22 mouse cellular contexts compared by ENCODE assay signal in genomic region chr15:99484745-99485144, GRCm38 (mm10). TPM values are rescaled to one million over a fixed set of nuclear protein-coding genes. Genes with fewer than 3 reads are reported as not detected.
DNase-seq lines count a peak whose midpoint lies in the region; ATAC-seq lines count a peak whose summit lies in the region.
"Had no signal": no experiment of that assay in that cellular context is flagged by ENCODE, and none has a peak within 500 bp of the region (broad histone marks: within the 10 kb centered on the region; RNA-seq: fewer than 3 reads in every experiment).

No protein-coding gene starts in this region.

- DNase-seq in layer of hippocampus, adult 8-10 months (ENCODE audit: low spot score in 2 of 2), result no peak
- DNase-seq in spleen, adult 18-20 months, result no peak
- DNase-seq in adrenal gland, adult (ENCODE audit: inconsistent age in 2 of 2, low spot score in 1 of 2), result no peak
- DNase-seq: adrenal gland, adult 8-10 months; adrenal gland, postnatal 14 days; adrenal gland, postnatal 36 days; cerebellum, adult 11 months; cerebellum, adult 18-20 months; cerebellum, adult 8-10 months; cerebellum, adult 9-11 months; cerebellum, postnatal 14 days; cerebellum, postnatal 36 days; forebrain, postnatal 0 days had no signal

- no peak overlapping the region for H3K4me3 ChIP-seq in kidney, embryonic 16.5 days (ENCODE audit: low read length)
- H3K4me3 ChIP-seq: embryonic facial prominence, embryonic 10.5 days; embryonic facial prominence, embryonic 12.5 days; forebrain, embryonic 13.5 days; forebrain, embryonic 15.5 days had no signal

- H3K27ac ChIP-seq in kidney, embryonic 16.5 days (ENCODE audit: low read length), result no peak overlapping the region
- H3K27ac ChIP-seq: embryonic facial prominence, embryonic 10.5 days; embryonic facial prominence, embryonic 12.5 days; forebrain, embryonic 13.5 days; forebrain, embryonic 15.5 days had no signal

- no peak overlapping the region for H3K9ac ChIP-seq in kidney, embryonic 16.5 days (replicated peaks; ENCODE audit: low read length)
- H3K9ac ChIP-seq: embryonic facial prominence, embryonic 12.5 days; forebrain, embryonic 13.5 days; forebrain, embryonic 15.5 days; forebrain, postnatal 0 days had no signal

- H3K4me1 ChIP-seq in kidney, embryonic 16.5 days (ENCODE audit: insufficient read depth, low read length), result no peaks in the 10 kb centered on the region
- H3K4me1 ChIP-seq: embryonic facial prominence, embryonic 10.5 days; embryonic facial prominence, embryonic 12.5 days; forebrain, embryonic 13.5 days; forebrain, embryonic 15.5 days had no signal

- no peaks in the 10 kb centered on the region for H3K27me3 ChIP-seq in kidney, embryonic 16.5 days (ENCODE audit: insufficient read depth, low read length)
- H3K27me3 ChIP-seq: embryonic facial prominence, embryonic 12.5 days; forebrain, embryonic 15.5 days had no signal

- H3K9me3 ChIP-seq in kidney, embryonic 16.5 days (ENCODE audit: low read length), result no peaks in the 10 kb centered on the region
- H3K9me3 ChIP-seq: embryonic facial prominence, embryonic 10.5 days; embryonic facial prominence, embryonic 12.5 days; forebrain, embryonic 13.5 days; forebrain, embryonic 15.5 days had no signal

- peak; percentile 39; the same call in 1 of the 2 replicates for ATAC-seq in common myeloid progenitor, adult 5-6 weeks (replicated peaks; ENCODE audit: low read depth, poor library complexity, severe bottlenecking)
- ATAC-seq in granulocyte monocyte progenitor cell, adult 5-6 weeks (replicated peaks; ENCODE audit: poor library complexity, severe bottlenecking), result peak; percentile 52; the same call in 1 of the 2 replicates
- peak; percentile 81 for ATAC-seq in megakaryocyte, adult 5-6 weeks (ENCODE audit: poor library complexity, severe bottlenecking)
- peak; percentile 82 for ATAC-seq in monocyte, adult 5-6 weeks (replicated peaks; ENCODE audit: insufficient number of reproducible peaks, low FRiP score, low TSS enrichment, poor library complexity, severe bottlenecking)
- no peak for ATAC-seq in kidney, embryonic 16.5 days (ENCODE audit: low FRiP score, low TSS enrichment)
- ATAC-seq: forebrain, embryonic 13.5 days; forebrain, embryonic 15.5 days; forebrain, postnatal 0 days had no signal

- H3K36me3 ChIP-seq in kidney, embryonic 16.5 days (ENCODE audit: insufficient read depth, low read length), result no peaks in the 10 kb centered on the region
- H3K36me3 ChIP-seq: embryonic facial prominence, embryonic 10.5 days; embryonic facial prominence, embryonic 12.5 days; forebrain, embryonic 15.5 days had no signal

- 69% methylated on average over 6 of the region's 6 CpGs for WGBS in kidney, embryonic 16.5 days

- H3K4me2 ChIP-seq in kidney, embryonic 16.5 days (replicated peaks; ENCODE audit: low read depth, low read length), result no peak overlapping the region
- H3K4me2 ChIP-seq: embryonic facial prominence, embryonic 12.5 days; forebrain, embryonic 13.5 days; forebrain, embryonic 15.5 days had no signal

RNA-seq across cellular contexts. Expression of gene Bcdin3d, which starts 10.2 kb away (rescaled TPM):
- 4.9 and 5.4 TPM in 2 replicates for total RNA-seq in common myeloid progenitor, adult 5-6 weeks (2017)
- 3.1 and 3.6 TPM in 2 replicates for total RNA-seq in granulocyte monocyte progenitor cell, adult 5-6 weeks (2014; fragmentation: Nextera tagmentation)
- total RNA-seq in granulocyte monocyte progenitor cell, adult 5-6 weeks (2017), result 2.9 and 4.2 TPM in 2 replicates
- total RNA-seq in megakaryocyte, adult 5-6 weeks (2015), result 8.2 and 9.8 TPM in 2 replicates
- 3.6 and 4.6 TPM in 2 replicates for total RNA-seq in megakaryocyte, adult 5-6 weeks (2017)
- total RNA-seq in monocyte, adult 5-6 weeks (2017), result 6.8 to 12.5 TPM (median 7.3 TPM) in 3 replicates
- total RNA-seq in layer of hippocampus, adult 8-10 months (2022), result 1 to 10 TPM; 4.9 to 6.1 (median 5.3) TPM
- 16.8 and 18.2 TPM in 2 replicates for polyA plus RNA-seq in kidney, embryonic 16.5 days (2015; fragmentation: Nextera tagmentation; extraction: Ambion mirVana)

RNA-seq across cellular contexts. Expression of gene Nckap5l, which starts 27.2 kb away (rescaled TPM):
- total RNA-seq in common myeloid progenitor, adult 5-6 weeks (2017), result 0.78 and 6.7 TPM in 2 replicates
- 5.0 and 13.4 TPM in 2 replicates for total RNA-seq in granulocyte monocyte progenitor cell, adult 5-6 weeks (2014; fragmentation: Nextera tagmentation)
- 0.26 and 7.5 TPM in 2 replicates for total RNA-seq in granulocyte monocyte progenitor cell, adult 5-6 weeks (2017)
- total RNA-seq in megakaryocyte, adult 5-6 weeks (2015), result 0.84 and 4.0 TPM in 2 replicates
- total RNA-seq in megakaryocyte, adult 5-6 weeks (2017), result 0.73 TPM in 1 of 2 replicates, not detected in the other
- 1.2 to 3.4 TPM (median 1.2 TPM) in 3 replicates for total RNA-seq in monocyte, adult 5-6 weeks (2017)
- total RNA-seq in layer of hippocampus, adult 8-10 months (2022), result 10 to 100 TPM; 15.5 to 24.3 (median 19.8) TPM
- polyA plus RNA-seq in kidney, embryonic 16.5 days (2015; fragmentation: Nextera tagmentation; extraction: Ambion mirVana), result 9.3 and 10.9 TPM in 2 replicates

RNA-seq across cellular contexts. Expression of gene Faim2, which starts 43.2 kb away (rescaled TPM):
- not detected in 2 replicates for total RNA-seq in common myeloid progenitor, adult 5-6 weeks (2017)
- total RNA-seq in granulocyte monocyte progenitor cell, adult 5-6 weeks (2014; fragmentation: Nextera tagmentation), result not detected in 2 replicates
- total RNA-seq in granulocyte monocyte progenitor cell, adult 5-6 weeks (2017), result 0.17 TPM in 1 of 2 replicates, not detected in the other
- total RNA-seq in megakaryocyte, adult 5-6 weeks (2015), result 0.04 TPM in 1 of 2 replicates, not detected in the other
- total RNA-seq in megakaryocyte, adult 5-6 weeks (2017), result 0.49 TPM in 1 of 2 replicates, not detected in the other
- 0.11 TPM in 1 of 3 replicates, not detected in the others for total RNA-seq in monocyte, adult 5-6 weeks (2017)
- 100 to 1,000 TPM; 370 to 420 (median 399) TPM for total RNA-seq in layer of hippocampus, adult 8-10 months (2022)
- polyA plus RNA-seq in kidney, embryonic 16.5 days (2015; fragmentation: Nextera tagmentation; extraction: Ambion mirVana), result 0.32 and 0.50 TPM in 2 replicates

Comparison
In these comparisons a context has a peak if more than half of its experiments do, and no peak if none do; other contexts are left out.
1. RNA of gene Faim2, which starts 43.2 kb away (total RNA-seq): 370 to 420 TPM in layer of hippocampus, adult 8-10 months; 0.04 to 0.49 TPM in megakaryocyte, adult 5-6 weeks, not detected in common myeloid progenitor, adult 5-6 weeks, 0.17 TPM in granulocyte monocyte progenitor cell, adult 5-6 weeks and 0.11 TPM in monocyte, adult 5-6 weeks; every median in the first group is over 100 times any median in the second.